Mouse (Mus musculus) embryonic fibroblast, embryonic 13.5 days (primary cell): ENCODE results near the gene Kcnj1.

Source experiments
- CTCF ChIP-seq: IDR thresholded peaks from 2 replicates; pipeline ENCODE4 v1.5.1; 2011; ENCODE audit warnings: mild to moderate bottlenecking, control low read depth, low read length, moderate library complexity, borderline replicate concordance; ENCODE audit not compliant: insufficient read depth
- POLR2A ChIP-seq: IDR thresholded peaks from 2 replicates; pipeline ENCODE4 v1.6.1; 2011; ENCODE audit warnings: low read depth, mild to moderate bottlenecking, control low read depth, low read length, moderate library complexity

DNA sequence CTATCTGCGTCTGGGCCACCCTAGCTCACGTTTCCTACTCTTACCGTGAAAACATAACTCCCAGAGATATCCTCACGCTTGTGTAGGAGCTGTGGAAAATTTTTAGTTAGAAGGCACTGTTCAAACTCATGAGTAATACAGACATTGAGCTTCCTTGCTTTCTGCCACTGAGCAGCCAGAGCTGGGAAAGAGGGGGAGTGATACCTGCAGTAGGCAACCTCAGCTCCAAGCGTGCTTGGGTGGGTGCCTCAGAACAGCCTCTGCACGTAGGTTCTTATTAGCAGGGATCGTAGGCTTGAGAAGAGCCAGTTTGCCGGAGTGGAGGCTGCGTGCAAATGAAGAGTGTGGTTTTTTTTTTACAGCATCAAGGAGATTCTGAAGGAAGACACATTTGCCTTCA, 19.4 kb downstream of the Kcnj1 start:
- no peak for TF ChIP-seq CTCF
- TF ChIP-seq POLR2A = no peak
